Mouse (Mus musculus) layer of hippocampus, postnatal 25 days (tissue): ENCODE results near the gene Kcnj4. TPM values are rescaled to one million over a fixed set of nuclear protein-coding genes. Genes with fewer than 3 reads are reported as not detected.

Source experiments
- DNase-seq, 2 experiments: peaks; one replicate each; pipeline ENCODE4 v3.0.0; 2022; ENCODE audit warnings: mixed read lengths in 2 of 2, low spot score in 1 of 2; ENCODE audit errors: extremely low spot score in 1 of 2
- total RNA-seq, 2 experiments: library from RNA; stranded (reverse); gene quantifications; 2 replicates each; pipeline ENCODE4 v1.2.3; 2021

Kcnj4 gene
- total RNA-seq, 2 experiments from 2014 or later: 85.0 to 86.9 TPM

GRCm38 (mm10) chr15:79513940-79514339, 8.9 kb upstream of the Kcnj4 start:
- DNase-seq: no peak

GRCm38 (mm10) chr15:79511553-79512320, 6.7 kb upstream of the Kcnj4 start:
- DNase-seq: peak; percentile 80 to 88

GRCm38 (mm10) chr15:79510425-79510824, 5.4 kb upstream of the Kcnj4 start:
- no peak for DNase-seq

- no peak for DNase-seq
Observed at GRCm38 (mm10) chr15:79509998-79510397, 5.0 kb upstream of the Kcnj4 start.

GRCm38 (mm10) chr15:79507055-79507828, 2.2 kb upstream of the Kcnj4 start:
- no peak for DNase-seq

GRCm38 (mm10) chr15:79506460-79506859, 1.4 kb upstream of the Kcnj4 start:
- no peak for DNase-seq

- DNase-seq: peak; percentile 83 to 94
Observed at GRCm38 (mm10) chr15:79505616-79506283, 709 bp upstream of the Kcnj4 start.

- DNase-seq: no peak
Observed at GRCm38 (mm10) chr15:79503438-79503837, 1.6 kb downstream of the Kcnj4 start.

- peak; percentile 41 to 63 for DNase-seq
Observed at GRCm38 (mm10) chr15:79502891-79503341, 2.1 kb downstream of the Kcnj4 start.

- DNase-seq: no peak
Observed at GRCm38 (mm10) chr15:79500110-79500509, 4.9 kb downstream of the Kcnj4 start.

- DNase-seq: no peak
Observed at GRCm38 (mm10) chr15:79493527-79493926, 11.5 kb downstream of the Kcnj4 start.

- DNase-seq: no peak
Observed at GRCm38 (mm10) chr15:79489463-79489862, 15.6 kb downstream of the Kcnj4 start.

GRCm38 (mm10) chr15:79481181-79481688, 23.8 kb downstream of the Kcnj4 start:
- no peak for DNase-seq

- DNase-seq: no peak
Observed at GRCm38 (mm10) chr15:79477227-79477626, 27.8 kb downstream of the Kcnj4 start.

- no peak for DNase-seq
Observed at GRCm38 (mm10) chr15:79473638-79474355, 31.2 kb downstream of the Kcnj4 start.

GRCm38 (mm10) chr15:79473042-79473441, 32.0 kb downstream of the Kcnj4 start:
- no peak for DNase-seq

GRCm38 (mm10) chr15:79471095-79471494, 33.9 kb downstream of the Kcnj4 start:
- DNase-seq: no peak

GRCm38 (mm10) chr15:79470583-79470982, 34.5 kb downstream of the Kcnj4 start:
- no peak for DNase-seq

- no peak for DNase-seq
Observed at GRCm38 (mm10) chr15:79469577-79469976, 35.5 kb downstream of the Kcnj4 start.

GRCm38 (mm10) chr15:79466601-79467286, 38.3 kb downstream of the Kcnj4 start:
- DNase-seq: peak; percentile 81 to 96
